9 mouse cellular contexts compared by ENCODE assay signal in genomic region chr13:24499505-24499904, GRCm38 (mm10).
A peak's percentile ranks its signal among the peaks of the same experiment; 100 is the strongest.
DNase-seq lines count a peak whose midpoint lies in the region; ATAC-seq and TF ChIP-seq lines count a peak whose summit lies in the region.
"Had no signal": no experiment of that assay in that cellular context is flagged by ENCODE, and none has a peak within 500 bp of the region (broad histone marks: within the 10 kb centered on the region; RNA-seq: fewer than 3 reads in every experiment).

No protein-coding gene starts in this region.

- H3K27ac ChIP-seq in spleen, adult 2 months (ENCODE audit: insufficient read depth, low read length), result no peak overlapping the region
- H3K27ac ChIP-seq: neural tube, embryonic 12.5 days had no signal

- H3K4me3 ChIP-seq in spleen, adult 2 months (ENCODE audit: extremely low read depth, insufficient read depth, insufficient read length), result no peak overlapping the region
- H3K4me3 ChIP-seq: neural tube, embryonic 12.5 days had no signal

- WGBS in spleen, adult 2 months, result 24% methylated on average over 3 of the region's 3 CpGs

- DNase-seq in frontal cortex, postnatal 25 days (ENCODE audit: low spot score in 2 of 2), result no peak
- DNase-seq in spleen, adult 2 months (ENCODE audit: low read depth in 1 of 2, low spot score in 2 of 2), result peak in 1 of 2 experiments; percentile 37
- no peak for DNase-seq in spleen, adult 12 weeks (ENCODE audit: low spot score)
- no peak for DNase-seq in left cerebral cortex, adult 11 months (ENCODE audit: low spot score)

- no peaks in the 10 kb centered on the region for H3K27me3 ChIP-seq in spleen, adult 2 months (ENCODE audit: control insufficient read depth, insufficient read depth, low read length)
- H3K27me3 ChIP-seq: neural tube, embryonic 12.5 days had no signal

- no peak for TF ChIP-seq POLR2A in spleen, adult 2 months (IDR thresholded peaks at IDR 0.05; ENCODE audit: low read depth, low read length)

- peak; percentile 92 for ATAC-seq in frontal cortex, adult (ENCODE audit: low TSS enrichment)
- ATAC-seq in hematopoietic stem cell, adult 5-6 weeks (replicated peaks in 1 of 2; ENCODE audit: insufficient read depth in 1 of 2, low FRiP score in 2 of 2, low TSS enrichment in 1 of 2, low read depth in 1 of 2, poor library complexity in 2 of 2, severe bottlenecking in 2 of 2), result peak; percentile 54 to 58; a peak in 2 of 4 replicates
- ATAC-seq in megakaryocyte-erythroid progenitor cell, adult 5-6 weeks (replicated peaks; ENCODE audit: low FRiP score, low TSS enrichment, poor library complexity, severe bottlenecking), result 0 out of 2 replicates have a peak, but pooled peaks have one; percentile 23
- no peak for ATAC-seq in granulocyte monocyte progenitor cell, adult 5-6 weeks (replicated peaks; ENCODE audit: poor library complexity, severe bottlenecking)

- peak; percentile 61; the same call in 1 of the 2 replicates for TF ChIP-seq CTCF in spleen, adult 2 months (IDR thresholded peaks at IDR 0.05; ENCODE audit: extremely low read depth, insufficient read depth, insufficient read length, insufficient replicate concordance)

- H3K36me3 ChIP-seq in spleen, adult 2 months (ENCODE audit: control insufficient read depth, insufficient read depth, low read length), result no peaks in the 10 kb centered on the region
- H3K36me3 ChIP-seq: neural tube, embryonic 12.5 days had no signal

- H3K4me1 ChIP-seq in spleen, adult 2 months (ENCODE audit: control insufficient read depth, insufficient read depth, insufficient read length), result peaks cover 12% of the 10 kb centered on the region
- H3K4me1 ChIP-seq: neural tube, embryonic 12.5 days had no signal
